Mouse (Mus musculus): ENCODE data around the gene Smpd3. TPM values are rescaled to one million over a fixed set of nuclear protein-coding genes. Genes with fewer than 3 reads are reported as not detected.

The Smpd3 gene
- polyA plus RNA-seq, 1 experiment from 2014 or later: 47.7 TPM

DNA sequence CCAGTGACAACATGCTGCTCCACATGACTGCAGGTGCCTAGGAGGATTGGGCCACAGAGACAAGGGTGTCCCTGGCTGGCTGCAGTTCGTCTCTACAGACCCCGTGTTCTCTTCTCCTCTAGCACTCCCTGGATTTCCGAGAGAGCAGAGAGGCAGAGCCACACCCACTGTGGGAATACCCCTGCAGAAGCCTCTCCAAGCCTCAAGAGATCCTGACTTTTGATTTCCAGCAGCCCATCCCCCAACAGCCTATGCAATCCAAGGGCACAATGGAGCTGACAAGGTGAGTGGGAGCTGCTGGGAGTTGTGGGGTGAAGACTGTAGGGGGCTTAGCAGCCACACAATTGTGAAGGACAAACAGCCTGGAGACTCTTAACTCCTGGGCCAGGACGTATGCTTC, 87.6 kb downstream of the Smpd3 start:
- no peak for ATAC-seq (ENCODE audit: low FRiP score)
- no peak overlapping the region for H3K4me3 ChIP-seq

DNA sequence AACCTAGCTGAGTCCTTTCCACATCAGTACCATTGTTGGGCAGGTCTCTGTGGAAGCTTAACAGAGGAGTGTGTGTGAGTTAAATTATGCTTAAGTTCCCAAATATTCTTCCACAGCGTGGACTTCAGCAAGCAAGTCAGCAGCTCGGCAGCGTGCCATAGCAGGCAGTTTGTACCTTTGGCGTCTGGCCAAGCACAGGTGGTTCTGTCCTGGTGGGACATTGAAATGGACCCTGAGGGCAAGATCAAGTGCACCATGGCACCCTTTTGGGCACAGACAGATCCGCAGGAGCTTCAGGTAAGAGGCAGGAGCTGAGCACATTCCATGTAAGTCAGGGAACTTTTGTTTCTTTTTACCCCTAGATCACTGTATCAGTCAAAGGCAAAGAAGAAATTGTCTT, 100.7 kb downstream of the Smpd3 start:
- no peaks in the 10 kb centered on the region for H3K27me3 ChIP-seq
- H3K36me3 ChIP-seq: peaks cover 73% of the 10 kb centered on the region
- H3K9me3 ChIP-seq: no peaks in the 10 kb centered on the region
- no peak for ATAC-seq (ENCODE audit: low FRiP score)
- no peaks in the 10 kb centered on the region for H3K4me1 ChIP-seq (replicated peaks)
- no peak overlapping the region for H3K4me3 ChIP-seq
- H3K27ac ChIP-seq: no peak overlapping the region
- no peak overlapping the region for H3K4me2 ChIP-seq
- 92% methylated on average over 5 of the region's 5 CpGs for WGBS
- H3K9ac ChIP-seq: no peak overlapping the region

More for the DNA sequence above, 87.6 kb downstream of the Smpd3 start:
- peaks cover 95% of the 10 kb centered on the region for H3K36me3 ChIP-seq
- H3K27ac ChIP-seq: peak overlapping the region; percentile 40
- no peaks in the 10 kb centered on the region for H3K9me3 ChIP-seq
- H3K4me2 ChIP-seq: no peak overlapping the region
- no peaks in the 10 kb centered on the region for H3K27me3 ChIP-seq
- peaks cover 10% of the 10 kb centered on the region; the same call in 1 of the 2 replicates for H3K4me1 ChIP-seq (replicated peaks)
- H3K9ac ChIP-seq: no peak overlapping the region
- 54% methylated on average over 4 of the region's 4 CpGs for WGBS

DNA sequence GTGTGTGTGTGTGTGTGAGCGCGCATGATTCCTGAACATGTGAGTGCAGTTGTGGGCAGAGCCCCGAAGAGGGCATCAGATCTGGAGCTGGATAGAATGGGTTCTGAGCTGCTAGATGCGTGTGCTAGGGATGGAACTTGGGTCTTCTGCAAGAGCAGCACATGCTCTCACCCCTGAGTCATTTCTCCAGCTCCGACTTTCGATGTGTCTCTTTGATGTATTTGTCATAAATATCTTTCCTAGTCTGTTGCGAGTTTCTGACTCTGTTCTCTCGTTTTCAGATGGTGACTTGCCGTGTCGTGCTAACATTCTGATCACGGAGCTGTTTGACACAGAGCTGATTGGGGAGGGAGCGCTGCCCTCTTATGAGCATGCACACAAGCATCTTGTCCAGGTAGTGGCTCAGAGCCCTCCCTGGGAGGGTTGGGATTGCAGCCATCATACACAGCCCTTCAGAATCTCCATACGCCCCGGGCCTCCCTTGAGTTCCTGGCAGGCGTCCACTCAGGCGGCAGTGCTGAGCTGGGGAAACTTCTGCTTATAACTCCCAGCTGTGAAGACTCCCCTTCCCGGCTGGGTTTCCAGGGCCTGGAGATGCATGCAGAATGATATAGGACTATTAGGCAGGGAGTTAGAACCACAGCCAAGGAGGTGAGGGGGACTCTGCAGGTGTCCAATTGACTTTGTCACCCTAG, 103.1 kb downstream of the Smpd3 start:
- ATAC-seq (ENCODE audit: low FRiP score): no peak
- Histone ChIP-seq H3K9ac (no peak overlapping the region), H3K4me2 (no peak overlapping the region), H3K27ac (no peak overlapping the region), H3K9me3 (no peaks in the 10 kb centered on the region), H3K27me3 (no peaks in the 10 kb centered on the region), H3K4me3 (no peak overlapping the region), H3K36me3 (peaks cover 76% of the 10 kb centered on the region), H3K4me1 (replicated peaks) (no peaks in the 10 kb centered on the region)
- 94% methylated on average over 17 of the region's 17 CpGs for WGBS

DNA sequence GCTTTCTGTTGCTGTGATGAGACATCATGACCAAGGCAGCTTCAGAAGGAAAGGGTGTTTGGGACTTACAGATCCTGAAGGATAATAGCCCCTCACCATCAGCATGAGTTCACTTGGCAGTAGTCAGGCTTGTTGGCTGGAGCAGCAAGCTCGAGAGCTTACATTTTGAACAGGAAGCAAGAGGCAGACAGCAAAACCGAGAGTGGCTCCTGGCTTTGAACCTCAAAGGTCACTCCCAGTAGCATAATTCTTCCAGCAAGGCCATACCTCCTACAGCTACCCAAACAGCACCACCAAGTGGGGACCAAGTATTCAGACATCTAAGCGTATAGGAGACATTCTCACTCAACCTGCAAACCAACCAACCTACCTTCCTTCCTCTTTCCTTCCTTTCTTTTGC, 105.0 kb downstream of the Smpd3 start:
- no peak overlapping the region for H3K9ac ChIP-seq
- 80% methylated on average over 3 of the region's 3 CpGs for WGBS
- no peaks in the 10 kb centered on the region for H3K4me1 ChIP-seq (replicated peaks)
- H3K27ac ChIP-seq: no peak overlapping the region
- peaks cover 76% of the 10 kb centered on the region for H3K36me3 ChIP-seq
- no peaks in the 10 kb centered on the region for H3K27me3 ChIP-seq
- ATAC-seq (ENCODE audit: low FRiP score): no peak
- no peaks in the 10 kb centered on the region for H3K9me3 ChIP-seq
- no peak overlapping the region for H3K4me3 ChIP-seq
- no peak overlapping the region for H3K4me2 ChIP-seq

DNA sequence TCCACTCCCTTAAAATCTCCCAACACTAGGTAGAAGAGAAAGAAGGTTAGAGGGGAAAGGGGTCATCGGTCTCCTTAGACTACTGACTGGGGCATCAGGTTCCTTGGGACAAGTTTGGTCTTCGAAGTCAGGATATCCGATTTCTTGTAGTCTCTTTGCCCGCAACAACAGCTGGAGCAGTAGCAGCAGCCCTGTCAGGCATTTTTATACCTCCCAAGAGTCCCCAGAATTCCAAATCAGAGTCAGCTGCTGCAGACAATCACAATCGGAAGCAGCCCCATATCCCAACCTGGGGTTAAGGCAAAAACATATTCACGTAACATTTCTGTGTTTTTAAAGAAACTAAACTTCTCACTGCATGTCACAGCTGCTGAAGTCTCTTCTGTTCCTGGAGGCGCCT, 106.3 kb downstream of the Smpd3 start:
- Histone ChIP-seq H3K9me3 (no peaks in the 10 kb centered on the region), H3K4me3 (no peak overlapping the region), H3K4me2 (no peak overlapping the region), H3K9ac (no peak overlapping the region), H3K27ac (no peak overlapping the region), H3K4me1 (replicated peaks) (no peaks in the 10 kb centered on the region), H3K27me3 (no peaks in the 10 kb centered on the region), H3K36me3 (peaks cover 71% of the 10 kb centered on the region)
- 90% methylated on average over 7 of the region's 7 CpGs for WGBS
- no peak for ATAC-seq (ENCODE audit: low FRiP score)

DNA sequence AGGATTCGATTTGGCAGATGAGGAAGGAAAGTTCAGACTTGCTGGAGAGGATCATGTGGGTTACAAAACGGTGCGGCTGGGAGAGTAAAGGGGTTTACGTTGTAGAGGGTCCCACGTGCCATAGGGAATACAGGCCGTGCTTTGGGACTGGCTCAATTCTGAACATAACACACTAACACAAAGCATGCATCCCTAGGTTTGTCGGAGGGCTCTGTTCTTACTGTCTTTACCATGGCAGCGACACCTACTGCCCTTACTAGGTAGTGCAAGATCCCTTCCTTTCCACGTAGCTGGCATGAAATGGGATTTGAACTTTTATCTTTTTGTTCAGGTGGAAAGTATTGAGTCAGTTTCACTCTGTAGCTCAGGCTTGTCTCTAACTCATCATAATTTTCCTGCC, 111.2 kb downstream of the Smpd3 start:
- Histone ChIP-seq H3K4me3 (no peak overlapping the region), H3K4me2 (no peak overlapping the region), H3K4me1 (replicated peaks) (no peaks in the 10 kb centered on the region), H3K27me3 (no peaks in the 10 kb centered on the region), H3K9ac (no peak overlapping the region), H3K27ac (no peak overlapping the region), H3K36me3 (peaks cover 75% of the 10 kb centered on the region), H3K9me3 (no peaks in the 10 kb centered on the region)
- ATAC-seq (ENCODE audit: low FRiP score): no peak
- WGBS: 49% methylated on average over 9 of the region's 9 CpGs

DNA sequence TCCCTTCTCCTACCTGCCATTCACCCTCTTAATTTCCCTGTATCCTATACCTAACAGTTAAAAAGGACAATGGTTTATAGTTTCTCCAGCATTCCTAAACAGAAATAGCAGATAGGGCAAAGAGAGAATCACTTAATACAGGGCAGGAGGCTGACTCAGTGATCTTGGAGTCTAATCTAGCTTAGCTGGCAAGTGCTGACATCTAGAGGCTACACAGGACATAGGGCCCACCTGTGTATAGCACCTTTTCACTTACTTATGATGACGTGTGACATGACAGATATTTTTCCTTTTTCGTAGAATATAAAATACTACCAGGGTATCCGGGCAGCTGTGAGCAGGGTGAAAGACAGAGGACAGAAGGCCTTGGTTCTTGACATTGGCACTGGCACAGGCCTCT, 118.2 kb downstream of the Smpd3 start:
- Histone ChIP-seq H3K36me3 (peaks cover 82% of the 10 kb centered on the region), H3K4me3 (no peak overlapping the region), H3K4me2 (no peak overlapping the region), H3K27ac (no peak overlapping the region), H3K9me3 (no peaks in the 10 kb centered on the region), H3K9ac (no peak overlapping the region), H3K4me1 (replicated peaks) (no peaks in the 10 kb centered on the region), H3K27me3 (no peaks in the 10 kb centered on the region)
- ATAC-seq (ENCODE audit: low FRiP score): no peak
- WGBS: 98% methylated on average over 3 of the region's 3 CpGs

DNA sequence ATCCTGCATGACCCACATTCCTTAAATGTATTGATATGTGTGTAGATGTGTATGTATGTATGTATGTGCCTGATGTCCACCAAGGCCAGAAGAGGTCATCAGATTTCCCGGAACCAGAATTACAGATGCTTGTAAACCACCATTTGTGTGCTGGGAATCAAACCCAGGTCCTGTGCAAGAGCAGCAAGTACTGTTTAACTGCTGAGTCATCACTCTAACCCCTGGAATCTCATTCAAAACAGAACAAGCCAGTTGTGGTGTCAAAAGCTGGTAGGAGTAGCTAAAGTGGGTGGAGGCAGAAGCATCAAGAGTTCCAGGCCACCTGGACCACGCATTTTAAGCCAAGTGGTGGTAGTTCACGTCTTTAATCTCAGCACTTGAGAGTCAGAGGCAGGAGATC, 123.8 kb downstream of the Smpd3 start:
- H3K36me3 ChIP-seq: peaks cover 51% of the 10 kb centered on the region

DNA sequence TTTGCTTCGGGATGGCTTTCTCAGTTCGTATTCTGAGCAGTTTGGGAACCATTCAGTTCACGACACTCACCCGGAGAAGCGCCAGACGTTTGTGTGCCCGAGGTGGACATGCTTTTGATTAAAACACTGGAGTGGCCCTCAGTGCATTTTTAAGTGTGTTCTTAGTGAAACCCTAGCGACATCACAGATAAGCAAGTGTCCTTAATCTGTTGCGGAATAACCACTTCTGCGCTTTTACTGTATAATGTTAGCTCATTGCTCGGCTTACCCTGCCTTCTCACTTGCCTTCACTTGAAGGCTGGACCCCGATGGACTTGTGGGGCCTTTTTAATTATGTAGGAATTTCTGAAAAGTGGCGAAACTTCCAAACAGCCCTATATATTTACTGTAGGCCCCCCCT, 126.4 kb downstream of the Smpd3 start:
- peaks cover 46% of the 10 kb centered on the region for H3K36me3 ChIP-seq
- no peaks in the 10 kb centered on the region for H3K9me3 ChIP-seq
- H3K4me3 ChIP-seq: peak overlapping the region; percentile 85
- H3K4me1 ChIP-seq (replicated peaks): peaks cover 26% of the 10 kb centered on the region
- H3K9ac ChIP-seq: peak overlapping the region; percentile 96
- ATAC-seq (ENCODE audit: low FRiP score): no peak
- no peaks in the 10 kb centered on the region for H3K27me3 ChIP-seq
- H3K27ac ChIP-seq: peak overlapping the region; percentile 96
- WGBS: 8% methylated on average over 13 of the region's 13 CpGs
- peak overlapping the region; percentile 89 for H3K4me2 ChIP-seq

More for the DNA sequence above, 123.8 kb downstream of the Smpd3 start:
- H3K4me2 ChIP-seq: no peak overlapping the region
- ATAC-seq (ENCODE audit: low FRiP score): no peak
- H3K27ac ChIP-seq: no peak overlapping the region
- no peak overlapping the region for H3K4me3 ChIP-seq
- H3K27me3 ChIP-seq: no peaks in the 10 kb centered on the region
- no peaks in the 10 kb centered on the region for H3K9me3 ChIP-seq
- H3K9ac ChIP-seq: no peak overlapping the region
- WGBS: 97% methylated on average over 3 of the region's 3 CpGs
- peaks cover 22% of the 10 kb centered on the region for H3K4me1 ChIP-seq (replicated peaks)

DNA sequence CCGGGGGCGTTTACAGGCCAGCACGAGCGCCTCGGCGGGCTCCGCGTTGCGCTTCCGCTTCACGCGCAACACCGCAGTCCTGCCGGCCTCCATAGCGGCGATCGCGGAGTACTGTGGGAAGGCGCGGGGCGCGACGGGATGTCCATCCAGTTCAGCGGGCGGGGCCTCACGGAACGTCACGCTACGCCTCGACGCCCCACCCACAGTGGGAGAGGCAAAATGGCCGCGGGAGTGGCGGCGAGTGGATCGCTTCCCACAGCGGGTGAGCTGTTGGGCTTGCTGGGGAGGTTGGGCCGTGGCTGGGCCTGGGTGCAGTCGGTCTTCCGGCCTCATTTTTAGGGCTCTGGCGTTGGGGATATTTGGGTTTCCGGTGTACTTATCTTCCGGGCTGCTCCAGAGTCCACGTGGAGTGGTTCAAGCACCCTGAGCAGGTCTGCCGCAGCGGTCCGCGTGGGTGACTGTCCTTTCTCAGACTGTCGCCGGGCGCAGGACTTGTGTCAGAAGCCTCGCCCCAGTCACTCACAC, 126.9 kb downstream of the Smpd3 start, which contains the start of the genes Slc7a6os and Prmt7:
Slc7a6os (minus strand) TSS at position 115 of the 525 bp plus-strand sequence.
Prmt7 (plus strand) TSS at position 116 of the 525 bp plus-strand sequence.
- peaks cover 44% of the 10 kb centered on the region for H3K36me3 ChIP-seq

DNA sequence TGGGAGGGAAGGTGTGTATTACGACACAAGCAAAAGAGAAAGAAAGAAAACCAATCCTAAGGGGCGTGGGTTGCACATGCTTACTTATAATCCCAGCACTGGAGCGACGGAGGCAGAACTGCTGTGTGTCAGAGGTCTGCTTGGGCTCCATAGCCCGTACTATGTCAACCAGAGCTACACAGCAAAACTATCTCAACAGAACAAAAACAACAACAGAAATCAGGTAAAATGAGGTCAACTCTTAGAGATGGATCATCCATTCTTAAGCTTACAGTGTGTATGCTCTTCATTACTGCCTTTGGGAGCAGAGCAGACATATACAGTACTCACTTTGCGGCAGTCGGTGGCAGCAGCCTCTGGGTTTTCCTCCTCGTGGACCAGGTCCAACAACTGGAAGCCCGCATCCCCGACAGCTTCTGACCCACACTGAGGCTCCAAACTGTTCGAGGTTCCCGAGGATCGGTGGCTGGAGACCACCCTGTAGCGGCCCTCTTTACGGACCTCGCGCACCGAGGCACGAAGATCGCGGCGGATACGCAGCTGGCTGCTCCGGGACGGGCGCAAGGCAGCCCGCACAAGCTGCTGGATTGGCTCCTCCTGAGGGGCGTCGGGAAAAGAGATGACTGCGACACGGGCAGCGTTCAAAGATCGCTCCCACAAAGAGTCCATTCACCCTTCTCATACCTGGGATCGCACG, 127.6 kb downstream of the Smpd3 start:
- Histone ChIP-seq H3K4me3 (peak overlapping the region; percentile 85), H3K27me3 (no peaks in the 10 kb centered on the region), H3K36me3 (peaks cover 43% of the 10 kb centered on the region), H3K9ac (peak overlapping the region; percentile 96), H3K27ac (peak overlapping the region; percentile 96), H3K4me1 (replicated peaks) (peaks cover 26% of the 10 kb centered on the region), H3K9me3 (no peaks in the 10 kb centered on the region), H3K4me2 (peak overlapping the region; percentile 89)
- peak; percentile 77 for ATAC-seq (ENCODE audit: low FRiP score)
- 1% methylated on average over 35 of the region's 35 CpGs for WGBS

More for the DNA sequence above, 126.9 kb downstream of the Smpd3 start, which contains the start of the genes Slc7a6os and Prmt7:
- ATAC-seq (ENCODE audit: low FRiP score): peak; percentile 99
- peak within 1 kb of the TSS; percentile 85 for H3K4me3 ChIP-seq
- WGBS: under 1% methylated on average over 52 of the region's 52 CpGs
- H3K9ac ChIP-seq: peak within 1 kb of the TSS; percentile 96
- peak within 1 kb of the TSS; percentile 89 for H3K4me2 ChIP-seq
- peaks cover 26% of the 10 kb centered on the region for H3K4me1 ChIP-seq (replicated peaks)
- H3K9me3 ChIP-seq: no peaks in the 10 kb centered on the region
- H3K27ac ChIP-seq: peak within 1 kb of the TSS; percentile 96
- H3K27me3 ChIP-seq: no peaks in the 10 kb centered on the region

Measured in hindbrain, embryonic 13.5 days (tissue).